Mouse (Mus musculus): ENCODE measurements around the gene Zp3.

DNA sequence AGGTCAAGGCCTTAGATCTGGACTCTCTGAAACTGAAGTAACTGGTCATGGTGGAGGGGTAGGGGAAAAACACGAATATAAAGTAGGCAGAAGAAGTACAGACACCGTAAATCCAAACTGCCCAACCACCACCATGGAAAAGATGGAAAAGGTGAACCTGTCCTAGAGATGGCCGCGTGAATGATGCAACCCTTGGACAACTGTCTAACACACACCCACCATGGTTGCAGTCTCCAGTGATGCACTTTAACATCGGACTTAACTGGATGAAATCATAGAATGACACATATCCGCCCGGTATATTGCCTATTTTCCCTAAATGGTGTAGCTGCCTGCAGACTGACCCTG lies 44.7 kb upstream of the Zp3 start:
- TF ChIP-seq CTCF (IDR thresholded peaks at IDR 0.05; ENCODE audit: low read depth) (no peak), EP300 (IDR thresholded peaks at IDR 0.05; ENCODE audit: low read depth) (0 out of 2 replicates have a peak, but pooled peaks have one; percentile 18)

Data from liver, postnatal 0 days (tissue).